Mouse (Mus musculus): Measurements from ENCODE around the gene Rab3gap2. TPM values are rescaled to one million over a fixed set of nuclear protein-coding genes. Genes with fewer than 3 reads are reported as not detected.

The Rab3gap2 gene
- 24.0 and 24.5 TPM in 2 replicates for polyA plus RNA-seq (2016; fragmentation: Nextera tagmentation; extraction: Ambion mirVana)

GRCm38 (mm10) chr1:185203909-185204661 lies at the start of gene Rab3gap2:
Gene Rab3gap2 (plus strand): TSS chr1:185204117.
- ATAC-seq (ENCODE audit: low FRiP score): peak; percentile 97
- H3K27me3 ChIP-seq: no peaks in the 10 kb centered on the region
- no peaks in the 10 kb centered on the region for H3K36me3 ChIP-seq (replicated peaks)
- peak within 1 kb of the TSS; percentile 94 for H3K4me2 ChIP-seq
- peaks cover 30% of the 10 kb centered on the region for H3K4me1 ChIP-seq
- peak within 1 kb of the TSS; percentile 83 for H3K9ac ChIP-seq
- peak within 1 kb of the TSS; percentile 71 for H3K27ac ChIP-seq
- under 1% methylated on average over 52 of the region's 57 CpGs for WGBS
- peak within 1 kb of the TSS; percentile 77 for H3K4me3 ChIP-seq (replicated peaks)
- no peaks in the 10 kb centered on the region for H3K9me3 ChIP-seq

- Histone ChIP-seq H3K4me1 (no peaks in the 10 kb centered on the region), H3K27ac (no peak overlapping the region), H3K9me3 (no peaks in the 10 kb centered on the region), H3K4me2 (no peak overlapping the region), H3K36me3 (replicated peaks) (no peaks in the 10 kb centered on the region), H3K9ac (no peak overlapping the region), H3K27me3 (no peaks in the 10 kb centered on the region), H3K4me3 (replicated peaks) (no peak overlapping the region)
- WGBS: 91% methylated on average over 5 of the region's 5 CpGs
- no peak for ATAC-seq (ENCODE audit: low FRiP score)
These were observed 30.3 kb upstream of the Rab3gap2 start for GRCm38 (mm10) chr1:185173641-185174040.

- no peaks in the 10 kb centered on the region for H3K36me3 ChIP-seq (replicated peaks)
- H3K4me2 ChIP-seq: no peak overlapping the region
- no peaks in the 10 kb centered on the region for H3K9me3 ChIP-seq
- H3K9ac ChIP-seq: no peak overlapping the region
- no peak overlapping the region for H3K27ac ChIP-seq
- H3K4me3 ChIP-seq (replicated peaks): no peak overlapping the region
- no peaks in the 10 kb centered on the region for H3K27me3 ChIP-seq
- ATAC-seq (ENCODE audit: low FRiP score): no peak
- WGBS: 92% methylated on average over 6 of the region's 6 CpGs
- H3K4me1 ChIP-seq: no peaks in the 10 kb centered on the region
These were observed 26.1 kb upstream of the Rab3gap2 start for GRCm38 (mm10) chr1:185177860-185178259.

- ATAC-seq (ENCODE audit: low FRiP score): no peak
- Histone ChIP-seq H3K9ac (no peak overlapping the region), H3K4me3 (replicated peaks) (no peak overlapping the region), H3K9me3 (no peaks in the 10 kb centered on the region), H3K4me1 (peaks cover 5% of the 10 kb centered on the region; the same call in 1 of the 2 replicates), H3K27ac (no peak overlapping the region), H3K4me2 (no peak overlapping the region), H3K36me3 (replicated peaks) (no peaks in the 10 kb centered on the region), H3K27me3 (no peaks in the 10 kb centered on the region)
- 45% methylated on average over 9 of the region's 9 CpGs for WGBS
These were observed 20.2 kb upstream of the Rab3gap2 start for GRCm38 (mm10) chr1:185183591-185184330.

GRCm38 (mm10) chr1:185185556-185185955 lies 18.4 kb upstream of the Rab3gap2 start:
- 56% methylated on average over 9 of the region's 9 CpGs for WGBS
- H3K4me1 ChIP-seq: peaks cover 5% of the 10 kb centered on the region; the same call in 1 of the 2 replicates
- no peak overlapping the region for H3K4me2 ChIP-seq
- H3K9ac ChIP-seq: no peak overlapping the region
- no peak overlapping the region for H3K27ac ChIP-seq
- no peak overlapping the region for H3K4me3 ChIP-seq (replicated peaks)
- H3K9me3 ChIP-seq: no peaks in the 10 kb centered on the region
- no peaks in the 10 kb centered on the region for H3K27me3 ChIP-seq
- no peaks in the 10 kb centered on the region for H3K36me3 ChIP-seq (replicated peaks)
- ATAC-seq (ENCODE audit: low FRiP score): no peak

- Histone ChIP-seq H3K4me2 (no peak overlapping the region), H3K27ac (no peak overlapping the region), H3K27me3 (no peaks in the 10 kb centered on the region), H3K9me3 (no peaks in the 10 kb centered on the region), H3K4me1 (peaks cover 5% of the 10 kb centered on the region; the same call in 1 of the 2 replicates), H3K4me3 (replicated peaks) (no peak overlapping the region), H3K9ac (no peak overlapping the region), H3K36me3 (replicated peaks) (no peaks in the 10 kb centered on the region)
- 0 out of 2 replicates have a peak, but pooled peaks have one; percentile 33 for ATAC-seq (ENCODE audit: low FRiP score)
- WGBS: 66% methylated on average over 13 of the region's 13 CpGs
These were observed 16.7 kb upstream of the Rab3gap2 start for GRCm38 (mm10) chr1:185187135-185187785.

GRCm38 (mm10) chr1:185189901-185190300 lies 14.0 kb upstream of the Rab3gap2 start:
- Histone ChIP-seq H3K4me3 (replicated peaks) (no peak overlapping the region), H3K36me3 (replicated peaks) (no peaks in the 10 kb centered on the region), H3K27ac (no peak overlapping the region), H3K4me1 (no peaks in the 10 kb centered on the region), H3K27me3 (0 out of 2 replicates have a peak, but pooled peaks cover 4% of the 10 kb centered on the region), H3K9me3 (no peaks in the 10 kb centered on the region), H3K9ac (no peak overlapping the region), H3K4me2 (no peak overlapping the region)
- no peak for ATAC-seq (ENCODE audit: low FRiP score)
- 94% methylated on average over 9 of the region's 9 CpGs for WGBS

GRCm38 (mm10) chr1:185192087-185192486 lies 11.8 kb upstream of the Rab3gap2 start:
- H3K9me3 ChIP-seq: no peaks in the 10 kb centered on the region
- H3K4me1 ChIP-seq: no peaks in the 10 kb centered on the region
- no peak overlapping the region for H3K4me3 ChIP-seq (replicated peaks)
- H3K27ac ChIP-seq: no peak overlapping the region
- ATAC-seq (ENCODE audit: low FRiP score): no peak
- no peak overlapping the region for H3K4me2 ChIP-seq
- 0 out of 2 replicates have a peak, but pooled peaks cover 4% of the 10 kb centered on the region for H3K27me3 ChIP-seq
- H3K36me3 ChIP-seq (replicated peaks): no peaks in the 10 kb centered on the region
- H3K9ac ChIP-seq: no peak overlapping the region
- WGBS: 89% methylated on average over 8 of the region's 8 CpGs

GRCm38 (mm10) chr1:185193509-185193908 lies 10.4 kb upstream of the Rab3gap2 start:
- no peak overlapping the region for H3K27ac ChIP-seq
- H3K9ac ChIP-seq: no peak overlapping the region
- 11% methylated on average over 10 of the region's 10 CpGs for WGBS
- peak; percentile 33; the same call in 1 of the 2 replicates for ATAC-seq (ENCODE audit: low FRiP score)
- H3K27me3 ChIP-seq: 0 out of 2 replicates have a peak, but pooled peaks cover 4% of the 10 kb centered on the region
- no peaks in the 10 kb centered on the region for H3K36me3 ChIP-seq (replicated peaks)
- H3K9me3 ChIP-seq: no peaks in the 10 kb centered on the region
- 0 out of 2 replicates have a peak overlapping the region, but pooled peaks have one; percentile 8 for H3K4me2 ChIP-seq
- H3K4me1 ChIP-seq: no peaks in the 10 kb centered on the region
- H3K4me3 ChIP-seq (replicated peaks): no peak overlapping the region

GRCm38 (mm10) chr1:185196323-185196722 lies 7.6 kb upstream of the Rab3gap2 start:
- H3K4me2 ChIP-seq: no peak overlapping the region
- no peak overlapping the region for H3K27ac ChIP-seq
- 79% methylated on average over 3 of the region's 3 CpGs for WGBS
- no peaks in the 10 kb centered on the region for H3K9me3 ChIP-seq
- no peak overlapping the region for H3K4me3 ChIP-seq (replicated peaks)
- 0 out of 2 replicates have a peak, but pooled peaks cover 7% of the 10 kb centered on the region for H3K4me1 ChIP-seq
- no peak for ATAC-seq (ENCODE audit: low FRiP score)
- H3K36me3 ChIP-seq (replicated peaks): no peaks in the 10 kb centered on the region
- 0 out of 2 replicates have a peak, but pooled peaks cover 4% of the 10 kb centered on the region for H3K27me3 ChIP-seq
- H3K9ac ChIP-seq: no peak overlapping the region

GRCm38 (mm10) chr1:185200571-185201395 lies 3.1 kb upstream of the Rab3gap2 start:
- Histone ChIP-seq H3K9me3 (no peaks in the 10 kb centered on the region), H3K36me3 (replicated peaks) (no peaks in the 10 kb centered on the region), H3K27me3 (no peaks in the 10 kb centered on the region), H3K4me2 (peak overlapping the region; percentile 13), H3K27ac (peak overlapping the region; percentile 38; the same call in 1 of the 2 replicates), H3K4me1 (peaks cover 26% of the 10 kb centered on the region), H3K9ac (peak overlapping the region; percentile 30; the same call in 1 of the 2 replicates), H3K4me3 (replicated peaks) (no peak overlapping the region)
- WGBS: 28% methylated on average over 22 of the region's 22 CpGs
- ATAC-seq (ENCODE audit: low FRiP score): no peak
